Mouse (Mus musculus): ENCODE results near the gene Vmn1r40. TPM values are rescaled to one million over a fixed set of nuclear protein-coding genes. Genes with fewer than 3 reads are reported as not detected.

The Vmn1r40 gene
- polyA plus RNA-seq, 1 experiment from 2014 or later: not detected

DNA sequence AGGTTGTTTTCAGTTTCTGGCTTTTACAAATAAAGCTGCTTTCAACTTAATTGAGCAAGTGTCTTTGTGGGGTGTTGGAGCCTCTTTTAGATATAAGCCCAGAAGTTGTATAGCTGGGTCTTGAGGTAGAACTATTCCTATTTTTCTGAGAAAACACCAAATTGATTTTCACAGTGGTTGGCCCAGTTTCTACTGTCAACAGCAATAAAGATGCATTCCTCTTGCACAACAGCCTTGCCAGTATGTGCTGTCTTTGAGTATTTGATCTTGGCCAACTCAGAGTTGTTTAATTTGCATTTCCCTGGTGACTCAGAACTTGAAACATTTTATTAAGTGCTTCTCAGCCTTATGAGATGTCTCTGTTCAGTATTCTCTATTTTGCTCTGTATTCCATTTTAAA is 10.7 kb downstream of the Vmn1r40 start:
- Histone ChIP-seq H3K4me3 (replicated peaks; ENCODE audit: low read length) (no peak overlapping the region), H3K4me1 (replicated peaks; ENCODE audit: control insufficient read depth, insufficient read depth, low read length) (no peaks in the 10 kb centered on the region), H3K9me3 (ENCODE audit: control insufficient read depth, low read length) (no peaks in the 10 kb centered on the region), H3K9ac (no peak overlapping the region), H3K4me2 (replicated peaks) (no peak overlapping the region), H3K27me3 (ENCODE audit: control insufficient read depth, insufficient read depth, low read length) (no peaks in the 10 kb centered on the region), H3K27ac (no peak overlapping the region), H3K36me3 (replicated peaks; ENCODE audit: control insufficient read depth, insufficient read depth) (no peaks in the 10 kb centered on the region)
- ATAC-seq (ENCODE audit: low FRiP score) (no peak), DNase-seq (ENCODE audit: low spot score) (no peak)

DNA sequence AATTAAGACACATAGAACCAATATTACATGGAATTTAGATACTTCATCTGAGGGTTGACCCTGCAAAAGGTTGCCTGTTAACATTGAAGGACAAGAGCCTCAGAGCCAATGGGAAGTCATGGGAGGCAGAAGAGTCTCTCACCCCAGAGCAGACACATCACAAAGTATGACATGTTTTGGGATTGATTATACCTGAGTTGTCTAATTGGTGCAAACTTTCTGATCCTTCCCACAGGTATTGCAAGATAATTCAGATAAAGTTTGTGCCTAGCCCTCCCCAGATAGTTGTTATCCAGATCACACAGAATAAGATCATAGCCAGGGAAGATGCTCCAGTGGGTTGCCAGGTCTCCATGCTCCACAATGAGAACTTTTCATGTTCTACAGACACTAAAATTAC is 33.1 kb downstream of the Vmn1r40 start, which contains the start of gene Vmn1r41:
Gene Vmn1r41 (plus strand): TSS at position 301 of the 400 bp plus-strand sequence.
- no peaks in the 10 kb centered on the region for H3K9me3 ChIP-seq (ENCODE audit: control insufficient read depth, low read length)
- no peak within 1 kb of the TSS for H3K4me3 ChIP-seq (replicated peaks; ENCODE audit: low read length)
- H3K36me3 ChIP-seq (replicated peaks; ENCODE audit: control insufficient read depth, insufficient read depth): no peaks in the 10 kb centered on the region
- no peak for DNase-seq (ENCODE audit: low spot score)
- no peak within 1 kb of the TSS for H3K27ac ChIP-seq
- no peak within 1 kb of the TSS for H3K9ac ChIP-seq
- H3K27me3 ChIP-seq (ENCODE audit: control insufficient read depth, insufficient read depth, low read length): no peaks in the 10 kb centered on the region
- no peak within 1 kb of the TSS for H3K4me2 ChIP-seq (replicated peaks)
- ATAC-seq (ENCODE audit: low FRiP score): no peak
- H3K4me1 ChIP-seq (replicated peaks; ENCODE audit: control insufficient read depth, insufficient read depth, low read length): no peaks in the 10 kb centered on the region

DNA sequence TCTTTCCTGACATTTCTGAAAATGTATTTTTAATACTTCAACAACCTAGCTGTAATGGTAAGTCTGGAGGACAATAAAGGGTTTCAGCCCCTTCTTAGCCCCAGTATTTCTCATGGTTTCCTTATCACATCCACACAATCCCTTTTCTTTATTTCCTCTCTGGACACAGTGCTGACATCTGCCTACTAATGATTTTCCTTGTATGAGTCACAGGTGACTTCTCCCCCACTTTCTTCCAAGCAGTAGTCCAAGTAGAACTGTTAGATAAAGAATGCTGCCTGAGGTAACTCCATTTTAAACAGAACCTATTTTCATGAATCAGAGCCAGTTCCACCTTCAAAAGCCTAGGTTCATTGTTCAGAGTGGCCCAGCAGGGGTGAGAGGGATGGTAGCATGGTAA is 35.5 kb downstream of the Vmn1r40 start:
- Histone ChIP-seq H3K27ac (no peak overlapping the region), H3K9ac (no peak overlapping the region), H3K4me2 (replicated peaks) (no peak overlapping the region), H3K9me3 (ENCODE audit: control insufficient read depth, low read length) (no peaks in the 10 kb centered on the region), H3K36me3 (replicated peaks; ENCODE audit: control insufficient read depth, insufficient read depth) (no peaks in the 10 kb centered on the region), H3K27me3 (ENCODE audit: control insufficient read depth, insufficient read depth, low read length) (no peaks in the 10 kb centered on the region), H3K4me1 (replicated peaks; ENCODE audit: control insufficient read depth, insufficient read depth, low read length) (no peaks in the 10 kb centered on the region), H3K4me3 (replicated peaks; ENCODE audit: low read length) (no peak overlapping the region)
- DNase-seq (ENCODE audit: low spot score): no peak
- no peak for ATAC-seq (ENCODE audit: low FRiP score)

Other genes starting within 250 kb of the Vmn1r40 start
- gene Chchd6, start 111.9 kb upstream of the Vmn1r40 start, polyA plus RNA-seq (2014; fragmentation: Nextera tagmentation; extraction: Ambion mirVana): 175 and 176 TPM in 2 replicates
- gene Txnrd3, start 63.6 kb upstream of the Vmn1r40 start, polyA plus RNA-seq (2014; fragmentation: Nextera tagmentation; extraction: Ambion mirVana): 16.0 and 17.1 TPM in 2 replicates
- gene Vmn1r41, start 33.2 kb downstream of the Vmn1r40 start, polyA plus RNA-seq (2014; fragmentation: Nextera tagmentation; extraction: Ambion mirVana): not detected in 2 replicates
- not detected in 2 replicates for gene Vmn1r42, start 168.9 kb downstream of the Vmn1r40 start, polyA plus RNA-seq (2014; fragmentation: Nextera tagmentation; extraction: Ambion mirVana)
- not detected in 2 replicates for gene Vmn1r43, start 168.9 kb downstream of the Vmn1r40 start, polyA plus RNA-seq (2014; fragmentation: Nextera tagmentation; extraction: Ambion mirVana)
- gene Vmn1r44, start 176.1 kb downstream of the Vmn1r40 start, polyA plus RNA-seq (2014; fragmentation: Nextera tagmentation; extraction: Ambion mirVana): not detected in 2 replicates
- gene Vmn1r45, start 233.1 kb downstream of the Vmn1r40 start, polyA plus RNA-seq (2014; fragmentation: Nextera tagmentation; extraction: Ambion mirVana): not detected in 2 replicates